In genomic region chr5:39198856-39199255, GRCm38 (mm10) we compare ENCODE assay signal across 21 mouse cellular contexts.
"Had no signal": no experiment of that assay in that cellular context is flagged by ENCODE, and none has a peak within 500 bp of the region (broad histone marks: within the 10 kb centered on the region; RNA-seq: fewer than 3 reads in every experiment).

No protein-coding gene starts in this region.

- H3K9me3 ChIP-seq: limb, embryonic 10.5 days; limb, embryonic 13.5 days; liver, embryonic 13.5 days; midbrain, embryonic 10.5 days; midbrain, embryonic 13.5 days; neural tube, embryonic 13.5 days; stomach, embryonic 15.5 days had no signal

- H3K36me3 ChIP-seq: limb, embryonic 10.5 days; limb, embryonic 13.5 days; liver, embryonic 13.5 days; midbrain, embryonic 10.5 days; midbrain, embryonic 13.5 days; neural tube, embryonic 13.5 days; stomach, embryonic 15.5 days had no signal

- H3K4me1 ChIP-seq: limb, embryonic 10.5 days; limb, embryonic 13.5 days; liver, embryonic 13.5 days; midbrain, embryonic 10.5 days; midbrain, embryonic 13.5 days; neural tube, embryonic 13.5 days; stomach, embryonic 15.5 days had no signal

- H3K27ac ChIP-seq: layer of hippocampus, adult 2 months; limb, embryonic 10.5 days; limb, embryonic 13.5 days; liver, embryonic 13.5 days; macrophage; midbrain, embryonic 10.5 days; midbrain, embryonic 13.5 days; neural tube, embryonic 13.5 days; stomach, embryonic 15.5 days had no signal

- H3K9ac ChIP-seq: limb, embryonic 13.5 days; liver, embryonic 13.5 days; lung, embryonic 14.5 days; midbrain, embryonic 13.5 days; neural tube, embryonic 13.5 days; stomach, embryonic 15.5 days had no signal

- H3K4me3 ChIP-seq: layer of hippocampus, adult 2 months; limb, embryonic 10.5 days; limb, embryonic 13.5 days; liver, embryonic 13.5 days; midbrain, embryonic 10.5 days; midbrain, embryonic 13.5 days; myocyte; neural tube, embryonic 13.5 days; stomach, embryonic 15.5 days had no signal

- H3K27me3 ChIP-seq: limb, embryonic 13.5 days; liver, embryonic 13.5 days; midbrain, embryonic 13.5 days; neural tube, embryonic 13.5 days; stomach, embryonic 15.5 days had no signal

- ATAC-seq: intestine, postnatal 0 days; lung, postnatal 0 days; midbrain, embryonic 13.5 days; midbrain, embryonic 16.5 days had no signal

- H3K4me2 ChIP-seq: limb, embryonic 13.5 days; liver, embryonic 13.5 days; lung, embryonic 14.5 days; midbrain, embryonic 13.5 days; neural tube, embryonic 13.5 days; stomach, embryonic 15.5 days had no signal

- DNase-seq: layer of hippocampus, adult 9-11 months; liver; liver, embryonic 13.5 days; lung, embryonic 14.5 days; retina, postnatal 1 day; right cerebral cortex, postnatal 25 days; spleen, adult 18-20 months; thymus, adult 18-20 months; thymus, postnatal 36 days had no signal
